Mouse (Mus musculus): ENCODE measurements around the gene Ccnd3.

DNA sequence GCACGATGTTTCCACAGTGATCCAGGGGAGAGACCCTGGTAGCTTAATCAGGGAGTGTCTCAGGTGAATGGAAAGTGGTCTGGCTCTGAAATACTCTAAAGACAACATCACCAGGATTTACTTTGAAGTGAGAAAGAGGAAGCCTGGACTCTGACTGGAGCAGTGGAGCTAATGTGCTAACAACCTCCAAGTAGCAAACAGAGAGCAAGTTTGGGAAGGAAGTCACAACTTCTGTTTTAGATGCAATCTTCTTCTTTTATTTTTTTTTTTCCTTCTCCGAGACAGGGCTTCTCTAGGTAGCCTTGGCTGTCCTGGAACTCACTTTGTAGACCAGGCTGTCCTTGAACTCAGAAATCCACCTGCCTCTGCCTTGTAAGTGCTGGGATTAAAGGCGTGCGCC, 104.3 kb downstream of the Ccnd3 start:
- TF ChIP-seq EP300 (IDR thresholded peaks at IDR 0.05; ENCODE audit: low read depth): no peak
- no peak for TF ChIP-seq CTCF (IDR thresholded peaks at IDR 0.05; ENCODE audit: low read depth)
